Mouse (Mus musculus) 3T3-L1 (cell line): ENCODE results near the gene Tgfb2.

Experiments
- DNase-seq: peaks from one replicate; pipeline ENCODE4 v3.0.0-alpha.2; 2015; ENCODE audit warnings: low read depth, low spot score

Tgfb2 gene

GRCm38 (mm10) chr1:186582113-186582512 lies 123.7 kb downstream of the Tgfb2 start:
- peak; percentile 36 for DNase-seq

- peak; percentile 23 for DNase-seq
Observed at GRCm38 (mm10) chr1:186581666-186582065, 124.1 kb downstream of the Tgfb2 start.

GRCm38 (mm10) chr1:186581114-186581513 lies 124.7 kb downstream of the Tgfb2 start:
- peak; percentile 47 for DNase-seq

- no peak for DNase-seq
Observed at GRCm38 (mm10) chr1:186577302-186577701, 128.5 kb downstream of the Tgfb2 start.

GRCm38 (mm10) chr1:186575629-186576028 lies 130.2 kb downstream of the Tgfb2 start:
- no peak for DNase-seq

- DNase-seq = no peak
Observed at GRCm38 (mm10) chr1:186575074-186575473, 130.7 kb downstream of the Tgfb2 start.
